Mouse (Mus musculus): Measurements from ENCODE around the gene Spryd3.

- TF ChIP-seq CHD2 (IDR thresholded peaks at IDR 0.05; ENCODE audit: low read depth, low read length) (no peak), HCFC1 (IDR thresholded peaks at IDR 0.05; ENCODE audit: borderline replicate concordance, insufficient read depth, low read length) (no peak), ZNF384 (IDR thresholded peaks at IDR 0.05; ENCODE audit: low read depth, low read length) (no peak)
These were observed 63.0 kb downstream of the Spryd3 start for GRCm38 (mm10) chr15:102072963-102073558.

Data from ES-E14 (cell line).